Mouse (Mus musculus): ENCODE measurements at regions not wholly inside any gene's neighbourhood (a gene's known extent, or its start where the extent isn't known, plus 50 kb on each side); places are given as distances from the start of the nearest gene placed in this dataset.

DNA sequence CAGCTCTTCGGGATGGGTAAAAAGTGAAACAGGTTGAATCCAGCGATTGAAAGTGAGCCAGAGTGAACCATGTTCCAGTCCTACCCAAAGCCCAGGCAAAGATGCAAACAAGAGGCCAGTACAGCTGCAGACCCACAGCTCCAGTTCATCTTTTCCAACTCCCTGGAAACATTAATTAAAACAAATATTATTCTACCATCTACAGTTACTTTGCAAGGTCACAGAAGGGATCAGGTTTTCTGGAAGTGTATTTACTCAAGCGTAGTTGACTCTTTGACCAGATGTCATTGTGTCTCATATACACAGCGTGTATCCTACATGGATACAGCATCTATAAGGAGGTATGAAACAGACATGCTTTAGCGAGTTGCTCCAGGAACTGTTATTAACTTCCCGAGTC lies 209.3 kb upstream of the Sash1 start:
- Histone ChIP-seq H3K9ac (replicated peaks; ENCODE audit: low read depth, low read length) (no peak overlapping the region), H3K9me3 (ENCODE audit: control insufficient read depth, low read length) (no peaks in the 10 kb centered on the region), H3K4me3 (ENCODE audit: low read depth, low read length) (no peak overlapping the region), H3K4me2 (ENCODE audit: low read depth, low read length) (no peak overlapping the region), H3K27me3 (ENCODE audit: control insufficient read depth, insufficient read depth, low read length) (no peaks in the 10 kb centered on the region), H3K27ac (ENCODE audit: low read depth, low read length) (no peak overlapping the region), H3K4me1 (ENCODE audit: control insufficient read depth, insufficient read depth, low read length) (no peaks in the 10 kb centered on the region), H3K36me3 (ENCODE audit: control insufficient read depth, insufficient read depth, low read length) (no peaks in the 10 kb centered on the region)
- no peak for ATAC-seq (ENCODE audit: low read depth)
- 86% methylated on average over 6 of the region's 6 CpGs for WGBS

DNA sequence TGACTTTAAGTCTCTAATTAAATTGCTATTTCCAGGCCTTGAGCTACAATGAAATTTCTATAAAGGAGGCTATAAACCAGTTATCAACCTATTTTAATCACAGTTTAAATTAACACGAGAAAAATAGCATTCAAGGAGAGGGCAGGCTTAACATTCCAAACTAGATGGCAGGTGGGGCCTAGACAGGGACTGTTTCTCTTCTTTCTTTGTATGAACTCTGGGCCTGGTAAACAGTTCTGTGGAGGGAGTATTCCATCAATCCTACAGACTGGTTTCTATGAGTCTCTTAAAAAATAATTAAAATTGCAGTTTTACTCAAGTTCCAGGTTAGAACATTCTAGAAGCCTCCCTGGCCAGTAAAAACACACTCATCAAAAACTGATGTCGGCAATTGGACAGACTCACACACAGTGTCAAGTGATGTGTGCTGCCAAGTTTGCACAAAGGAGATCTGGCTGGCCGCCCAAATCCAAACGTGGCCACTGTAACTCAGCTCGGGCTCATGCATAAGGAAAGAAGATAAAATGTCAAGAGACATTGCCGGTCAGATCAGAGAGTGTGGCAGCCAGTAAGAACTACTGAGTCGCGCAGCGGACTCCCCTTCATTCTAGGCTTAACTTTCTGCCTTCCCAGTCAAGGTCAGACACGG lies 206.5 kb upstream of the Sash1 start:
- no peaks in the 10 kb centered on the region for H3K9me3 ChIP-seq (ENCODE audit: control insufficient read depth, low read length)
- H3K4me3 ChIP-seq (ENCODE audit: low read depth, low read length), result no peak overlapping the region
- H3K4me2 ChIP-seq (ENCODE audit: low read depth, low read length), result no peak overlapping the region
- H3K9ac ChIP-seq (replicated peaks; ENCODE audit: low read depth, low read length), result no peak overlapping the region
- 56% methylated on average over 10 of the region's 10 CpGs for WGBS
- H3K4me1 ChIP-seq (ENCODE audit: control insufficient read depth, insufficient read depth, low read length), result no peaks in the 10 kb centered on the region
- ATAC-seq (ENCODE audit: low read depth), result peak; percentile 74; the same call in 1 of the 2 replicates
- no peaks in the 10 kb centered on the region for H3K27me3 ChIP-seq (ENCODE audit: control insufficient read depth, insufficient read depth, low read length)
- no peak overlapping the region for H3K27ac ChIP-seq (ENCODE audit: low read depth, low read length)
- no peaks in the 10 kb centered on the region for H3K36me3 ChIP-seq (ENCODE audit: control insufficient read depth, insufficient read depth, low read length)

DNA sequence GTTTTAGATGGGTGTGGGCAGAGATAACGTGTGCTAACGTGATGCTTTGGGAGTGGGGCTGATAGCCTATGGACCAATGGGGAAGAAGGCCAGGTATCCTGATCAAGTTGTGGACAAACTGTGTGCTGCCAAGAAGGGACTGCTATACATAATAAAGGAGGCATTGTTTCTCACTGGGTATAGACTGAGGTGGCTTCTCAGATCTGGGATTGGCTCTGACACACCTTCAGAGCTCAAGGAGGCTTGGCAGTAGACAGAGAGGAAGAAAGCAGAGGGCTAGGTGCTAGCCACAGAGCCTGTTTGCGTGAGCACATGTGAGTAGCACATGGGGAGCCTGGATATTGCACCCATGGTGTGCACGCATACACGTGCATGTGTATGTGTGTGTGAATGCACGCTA lies 205.1 kb upstream of the Sash1 start:
- no peak overlapping the region for H3K9ac ChIP-seq (replicated peaks; ENCODE audit: low read depth, low read length)
- no peak for ATAC-seq (ENCODE audit: low read depth)
- no peak overlapping the region for H3K27ac ChIP-seq (ENCODE audit: low read depth, low read length)
- no peaks in the 10 kb centered on the region for H3K9me3 ChIP-seq (ENCODE audit: control insufficient read depth, low read length)
- H3K27me3 ChIP-seq (ENCODE audit: control insufficient read depth, insufficient read depth, low read length), result no peaks in the 10 kb centered on the region
- H3K4me2 ChIP-seq (ENCODE audit: low read depth, low read length), result no peak overlapping the region
- no peak overlapping the region for H3K4me3 ChIP-seq (ENCODE audit: low read depth, low read length)
- H3K36me3 ChIP-seq (ENCODE audit: control insufficient read depth, insufficient read depth, low read length), result no peaks in the 10 kb centered on the region
- WGBS, result 93% methylated on average over 6 of the region's 6 CpGs
- no peaks in the 10 kb centered on the region; the same call in 1 of the 2 replicates for H3K4me1 ChIP-seq (ENCODE audit: control insufficient read depth, insufficient read depth, low read length)

DNA sequence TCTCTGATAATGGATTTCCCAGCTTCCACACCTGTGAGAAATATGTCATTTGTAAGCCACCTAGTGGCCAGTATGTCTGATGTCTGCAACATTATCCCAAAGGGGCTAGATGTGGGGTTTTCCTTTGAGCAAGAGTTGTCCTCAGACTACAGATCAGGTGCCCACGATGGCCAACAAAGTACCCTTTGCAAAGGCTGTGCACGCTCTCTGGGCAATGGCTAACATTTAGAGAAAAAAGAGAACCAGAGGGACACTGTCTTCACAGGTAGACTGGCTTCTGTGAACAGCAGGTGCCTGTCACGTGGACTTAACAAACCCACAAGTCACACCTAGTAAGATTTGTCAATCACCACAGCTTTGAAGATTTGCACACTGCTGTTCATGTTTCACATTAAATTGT lies 202.0 kb upstream of the Sash1 start:
- Histone ChIP-seq H3K4me2 (ENCODE audit: low read depth, low read length) (no peak overlapping the region), H3K9me3 (ENCODE audit: control insufficient read depth, low read length) (no peaks in the 10 kb centered on the region), H3K27ac (ENCODE audit: low read depth, low read length) (no peak overlapping the region), H3K9ac (replicated peaks; ENCODE audit: low read depth, low read length) (no peak overlapping the region), H3K4me3 (ENCODE audit: low read depth, low read length) (no peak overlapping the region), H3K36me3 (ENCODE audit: control insufficient read depth, insufficient read depth, low read length) (no peaks in the 10 kb centered on the region), H3K27me3 (ENCODE audit: control insufficient read depth, insufficient read depth, low read length) (no peaks in the 10 kb centered on the region), H3K4me1 (ENCODE audit: control insufficient read depth, insufficient read depth, low read length) (no peaks in the 10 kb centered on the region; the same call in 1 of the 2 replicates)
- ATAC-seq (ENCODE audit: low read depth), result no peak
- WGBS, result 91% methylated on average over 3 of the region's 3 CpGs

DNA sequence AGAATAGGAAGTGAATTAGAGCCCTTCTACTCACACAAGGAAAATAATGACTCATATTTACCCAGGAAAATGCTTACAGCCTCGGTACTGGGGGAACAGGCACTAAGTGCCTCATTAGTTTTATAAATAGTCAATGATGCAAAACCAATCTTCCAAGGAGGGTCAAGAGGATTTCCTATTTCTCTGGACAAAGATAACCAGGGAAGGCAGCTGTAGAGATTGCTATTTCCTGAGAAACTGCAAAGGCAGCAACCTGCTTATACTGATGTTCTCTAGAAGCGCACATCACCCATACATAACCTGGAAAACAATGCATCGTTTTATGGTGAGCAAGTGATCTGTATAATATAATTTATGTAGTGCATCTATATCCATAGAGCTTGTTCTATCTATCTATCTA lies 201.3 kb upstream of the Sash1 start:
- H3K9ac ChIP-seq (replicated peaks; ENCODE audit: low read depth, low read length), result no peak overlapping the region
- H3K9me3 ChIP-seq (ENCODE audit: control insufficient read depth, low read length), result no peaks in the 10 kb centered on the region
- ATAC-seq (ENCODE audit: low read depth), result no peak
- H3K36me3 ChIP-seq (ENCODE audit: control insufficient read depth, insufficient read depth, low read length), result no peaks in the 10 kb centered on the region
- WGBS, result 78% methylated on average over 3 of the region's 3 CpGs
- H3K4me3 ChIP-seq (ENCODE audit: low read depth, low read length), result no peak overlapping the region
- no peaks in the 10 kb centered on the region for H3K27me3 ChIP-seq (ENCODE audit: control insufficient read depth, insufficient read depth, low read length)
- H3K4me1 ChIP-seq (ENCODE audit: control insufficient read depth, insufficient read depth, low read length), result no peaks in the 10 kb centered on the region; the same call in 1 of the 2 replicates
- no peak overlapping the region for H3K27ac ChIP-seq (ENCODE audit: low read depth, low read length)
- no peak overlapping the region for H3K4me2 ChIP-seq (ENCODE audit: low read depth, low read length)

DNA sequence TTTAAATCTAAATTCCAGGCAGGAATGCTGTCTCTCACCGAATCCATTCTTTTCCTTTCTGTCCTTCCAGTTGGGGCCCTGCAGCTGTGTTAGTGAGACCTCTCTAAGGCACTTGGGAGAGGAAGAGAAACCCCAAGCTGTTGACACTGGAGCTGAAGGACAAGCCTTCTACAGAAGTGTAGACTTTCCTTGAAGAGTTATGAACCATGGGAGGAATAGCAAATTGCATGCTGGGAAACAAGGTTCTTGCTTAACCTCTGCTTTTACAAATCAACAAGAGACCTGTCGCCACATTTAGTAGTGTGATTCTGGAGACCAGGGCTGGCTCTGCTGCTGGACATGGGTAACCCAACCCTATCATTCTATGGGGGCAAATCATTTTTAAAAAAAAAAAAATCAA lies 200.8 kb upstream of the Sash1 start:
- Histone ChIP-seq H3K4me3 (ENCODE audit: low read depth, low read length) (no peak overlapping the region), H3K27me3 (ENCODE audit: control insufficient read depth, insufficient read depth, low read length) (no peaks in the 10 kb centered on the region), H3K9me3 (ENCODE audit: control insufficient read depth, low read length) (no peaks in the 10 kb centered on the region), H3K9ac (replicated peaks; ENCODE audit: low read depth, low read length) (no peak overlapping the region), H3K4me2 (ENCODE audit: low read depth, low read length) (no peak overlapping the region), H3K27ac (ENCODE audit: low read depth, low read length) (no peak overlapping the region), H3K4me1 (ENCODE audit: control insufficient read depth, insufficient read depth, low read length) (no peaks in the 10 kb centered on the region; the same call in 1 of the 2 replicates), H3K36me3 (ENCODE audit: control insufficient read depth, insufficient read depth, low read length) (no peaks in the 10 kb centered on the region)
- ATAC-seq (ENCODE audit: low read depth), result no peak
- WGBS, result 80% methylated on average over 2 of the region's 2 CpGs

DNA sequence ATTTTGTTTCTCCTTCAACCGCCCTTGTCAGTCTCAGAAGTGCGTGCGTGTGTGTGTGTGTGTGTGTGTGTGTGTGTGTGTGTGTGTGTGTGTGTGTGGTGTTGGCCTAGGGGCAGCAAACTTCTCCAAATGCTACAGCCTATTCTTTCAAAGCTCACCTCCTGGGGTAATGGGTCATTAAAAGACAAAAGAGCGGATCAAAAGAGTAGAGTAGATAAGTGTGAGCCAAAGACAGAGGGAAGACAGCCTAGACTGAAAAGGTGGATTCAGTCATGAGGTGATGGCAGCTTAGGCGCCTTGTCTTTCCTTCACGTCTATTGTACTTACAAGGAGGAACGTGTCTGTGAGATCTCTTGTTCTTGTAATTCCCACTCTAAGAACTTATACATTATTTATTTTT lies 199.6 kb upstream of the Sash1 start:
- Histone ChIP-seq H3K27me3 (ENCODE audit: control insufficient read depth, insufficient read depth, low read length) (no peaks in the 10 kb centered on the region), H3K9me3 (ENCODE audit: control insufficient read depth, low read length) (no peaks in the 10 kb centered on the region), H3K4me1 (ENCODE audit: control insufficient read depth, insufficient read depth, low read length) (no peaks in the 10 kb centered on the region; the same call in 1 of the 2 replicates), H3K36me3 (ENCODE audit: control insufficient read depth, insufficient read depth, low read length) (no peaks in the 10 kb centered on the region), H3K4me3 (ENCODE audit: low read depth, low read length) (no peak overlapping the region), H3K27ac (ENCODE audit: low read depth, low read length) (no peak overlapping the region), H3K4me2 (ENCODE audit: low read depth, low read length) (no peak overlapping the region), H3K9ac (replicated peaks; ENCODE audit: low read depth, low read length) (no peak overlapping the region)
- 44% methylated on average over 5 of the region's 7 CpGs for WGBS
- no peak for ATAC-seq (ENCODE audit: low read depth)

DNA sequence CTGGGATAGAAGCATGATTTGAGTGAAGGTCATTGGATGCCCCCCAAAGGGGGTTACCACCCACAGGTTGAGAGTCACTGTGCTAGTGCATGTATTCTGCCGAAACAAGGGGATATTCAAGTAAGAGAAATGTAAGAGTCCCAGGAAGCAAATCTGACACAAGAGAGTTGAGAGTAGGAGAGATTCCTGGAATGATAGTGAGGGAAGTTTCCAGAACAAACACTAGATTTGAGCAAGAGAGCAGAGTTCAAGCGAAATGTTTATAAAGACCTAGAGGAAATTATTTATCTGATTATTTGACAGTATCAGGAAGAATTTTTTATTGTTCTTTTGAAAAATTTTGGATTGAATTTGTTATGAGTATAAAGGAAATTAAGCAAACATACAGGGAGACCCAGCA lies 189.0 kb upstream of the Sash1 start:
- H3K36me3 ChIP-seq (ENCODE audit: control insufficient read depth, insufficient read depth, low read length), result no peaks in the 10 kb centered on the region
- no peak overlapping the region for H3K27ac ChIP-seq (ENCODE audit: low read depth, low read length)
- no peak overlapping the region for H3K4me2 ChIP-seq (ENCODE audit: low read depth, low read length)
- no peaks in the 10 kb centered on the region for H3K9me3 ChIP-seq (ENCODE audit: control insufficient read depth, low read length)
- no peak overlapping the region for H3K9ac ChIP-seq (replicated peaks; ENCODE audit: low read depth, low read length)
- no peaks in the 10 kb centered on the region for H3K4me1 ChIP-seq (ENCODE audit: control insufficient read depth, insufficient read depth, low read length)
- 94% methylated on average over 2 of the region's 2 CpGs for WGBS
- H3K27me3 ChIP-seq (ENCODE audit: control insufficient read depth, insufficient read depth, low read length), result no peaks in the 10 kb centered on the region
- no peak for ATAC-seq (ENCODE audit: low read depth)
- H3K4me3 ChIP-seq (ENCODE audit: low read depth, low read length), result no peak overlapping the region

DNA sequence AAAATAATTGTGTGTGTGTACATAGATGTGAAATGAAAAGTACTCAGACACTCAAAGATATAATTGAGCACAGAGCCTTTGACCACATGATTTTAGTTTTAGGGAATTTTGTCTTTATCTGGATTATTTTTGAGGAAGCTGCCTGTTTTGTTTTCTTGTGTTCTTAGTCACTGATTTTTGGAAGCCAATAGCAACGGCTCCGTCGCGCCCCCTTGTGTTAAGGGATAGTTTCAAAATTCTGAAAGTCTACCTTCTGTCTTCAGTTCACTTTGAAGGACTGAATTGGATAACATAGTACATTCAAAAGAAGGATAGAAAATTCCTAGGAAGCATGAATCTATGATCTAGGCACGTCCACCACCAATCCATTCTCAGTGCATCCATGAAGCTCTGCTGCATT lies 185.8 kb upstream of the Sash1 start:
- WGBS, result 23% methylated on average over 5 of the region's 5 CpGs
- no peaks in the 10 kb centered on the region for H3K36me3 ChIP-seq (ENCODE audit: control insufficient read depth, insufficient read depth, low read length)
- H3K4me2 ChIP-seq (ENCODE audit: low read depth, low read length), result no peak overlapping the region
- no peak overlapping the region for H3K9ac ChIP-seq (replicated peaks; ENCODE audit: low read depth, low read length)
- no peaks in the 10 kb centered on the region for H3K4me1 ChIP-seq (ENCODE audit: control insufficient read depth, insufficient read depth, low read length)
- H3K27me3 ChIP-seq (ENCODE audit: control insufficient read depth, insufficient read depth, low read length), result no peaks in the 10 kb centered on the region
- H3K9me3 ChIP-seq (ENCODE audit: control insufficient read depth, low read length), result no peaks in the 10 kb centered on the region
- no peak overlapping the region for H3K27ac ChIP-seq (ENCODE audit: low read depth, low read length)
- H3K4me3 ChIP-seq (ENCODE audit: low read depth, low read length), result no peak overlapping the region
- no peak for ATAC-seq (ENCODE audit: low read depth)

Data from neural tube, embryonic 14.5 days (tissue).